Mouse (Mus musculus) granulocyte monocyte progenitor cell, adult 5-6 weeks (primary cell): ENCODE data around the gene Zbtb22. TPM values are rescaled to one million over a fixed set of nuclear protein-coding genes. Genes with fewer than 3 reads are reported as not detected.

ENCODE experiments used
- ATAC-seq: replicated peaks from 2 replicates; pipeline ENCODE4 v1.8.0; 2016; ENCODE audit warnings: mild to moderate bottlenecking, moderate TSS enrichment, inconsistent platforms; ENCODE audit not compliant: poor library complexity, severe bottlenecking
- total RNA-seq, 2 experiments: library from RNA; stranded (forward) in 1 of 2; stranded (reverse) in 1 of 2; fragments of 200-712, 200-1000 nt in 1 of 2; fragments of >200 nt in 1 of 2; fragmentation: Nextera tagmentation in 1 of 2; gene quantifications; 2 replicates each; pipeline ENCODE4 v1.2.3; 2014 to 2017

Zbtb22 gene
- total RNA-seq, 2 experiments from 2014 or later: 11.9 to 23.9 TPM

DNA sequence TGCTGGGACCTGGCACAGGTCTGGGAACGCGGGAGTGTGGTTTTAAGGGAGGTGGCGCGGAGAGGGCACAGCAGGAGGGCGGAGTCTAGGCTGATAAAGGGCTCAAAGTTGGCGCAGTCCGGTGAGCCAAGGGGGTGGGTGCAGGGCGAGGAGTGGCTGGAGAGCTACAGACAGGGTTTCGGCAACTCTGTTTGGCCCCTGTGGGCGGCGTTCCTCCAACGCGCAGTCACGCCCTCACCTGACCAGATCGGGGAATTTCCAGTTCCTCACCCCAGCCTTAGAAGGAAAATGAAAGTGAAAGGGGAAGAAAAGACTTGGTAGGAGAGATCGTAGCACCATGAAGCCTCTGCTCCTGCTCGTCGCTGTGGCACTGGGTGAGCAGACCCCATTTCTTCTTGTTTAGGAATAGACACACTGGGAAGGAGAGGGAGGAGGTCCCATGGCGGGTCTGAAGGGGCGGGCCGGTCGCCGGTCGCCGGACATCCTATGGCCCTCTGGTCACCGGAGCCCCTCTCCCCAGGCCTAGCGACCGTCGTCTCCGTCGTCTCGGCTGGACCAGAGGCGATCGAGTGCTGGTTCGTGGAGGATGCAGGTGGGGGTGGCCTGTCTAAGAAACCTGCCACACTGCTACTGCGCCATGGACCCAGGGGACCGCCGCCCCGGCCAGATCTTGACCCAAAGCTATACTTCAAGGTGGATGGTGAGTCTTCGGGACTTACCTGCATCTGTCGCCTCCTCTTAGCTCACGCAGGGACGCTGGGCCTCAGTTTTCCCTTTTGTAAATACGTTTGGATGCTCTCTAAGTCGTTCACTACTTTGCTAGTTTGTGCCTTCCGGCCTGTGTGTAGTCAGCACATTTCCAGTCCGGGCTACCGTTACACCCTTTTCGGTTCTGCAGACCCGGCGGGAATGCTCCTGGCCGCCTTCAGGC lies 3.9 kb downstream of the Zbtb22 start:
- ATAC-seq: peak; percentile 63

DNA sequence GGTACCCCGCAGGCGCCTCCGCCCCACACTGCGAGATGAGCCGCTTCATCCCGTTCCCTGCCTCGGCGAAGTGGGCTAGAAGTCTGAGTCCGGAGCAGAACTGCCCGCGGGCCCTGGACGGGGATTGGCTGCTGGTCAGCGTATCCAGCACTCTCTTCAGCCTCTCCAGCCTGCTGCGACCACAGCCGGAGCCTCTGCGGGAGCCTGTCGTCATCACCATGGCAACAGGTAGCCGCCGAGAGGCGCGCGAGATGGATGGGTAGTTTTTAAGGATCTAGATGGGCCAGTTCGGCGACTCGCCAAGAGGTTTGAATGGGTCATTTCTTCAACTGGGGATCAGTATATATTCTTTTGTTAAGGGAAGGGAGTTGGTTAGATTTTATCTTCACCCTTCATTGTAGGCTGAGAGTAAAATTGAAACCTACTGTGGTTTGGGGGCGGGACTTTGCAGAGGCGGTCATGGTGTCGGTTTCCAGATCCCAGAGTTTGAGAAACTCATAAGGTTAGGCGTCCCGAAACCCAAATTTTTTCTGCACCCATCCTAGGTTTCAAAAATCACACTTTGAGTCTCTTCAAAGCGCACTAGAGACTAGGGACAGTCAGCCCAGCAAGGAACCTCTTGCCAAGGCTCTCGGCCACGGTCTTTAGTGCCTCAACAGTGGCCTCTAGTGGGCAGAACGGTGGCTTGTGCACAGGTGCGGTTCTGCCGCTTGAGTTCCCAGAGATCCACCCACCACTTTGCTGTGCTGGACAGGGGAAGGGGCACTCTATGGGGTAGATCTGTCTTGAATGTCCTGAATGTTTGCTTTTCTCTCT lies 4.8 kb downstream of the Zbtb22 start:
- ATAC-seq: peak; percentile 33

DNA sequence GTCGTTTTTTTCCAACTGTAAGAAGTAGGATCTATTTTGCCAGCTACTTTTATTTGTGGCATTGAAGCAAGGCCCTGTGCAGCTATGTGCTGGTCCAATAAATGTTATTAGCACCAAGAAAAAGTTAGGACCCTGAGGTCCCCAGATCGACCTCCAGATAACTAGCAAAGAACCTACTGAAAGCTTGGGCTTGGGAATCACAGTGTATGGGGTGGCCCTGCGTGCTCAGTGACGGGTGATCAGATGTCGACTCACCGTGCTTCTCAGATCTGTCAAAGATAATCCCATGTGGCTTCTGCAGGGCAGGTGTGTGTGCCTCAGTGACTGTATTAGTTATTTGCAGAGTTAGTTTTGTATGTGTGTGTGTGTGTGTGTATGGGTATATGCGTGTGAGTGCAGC lies 5.7 kb downstream of the Zbtb22 start:
- ATAC-seq: no peak

DNA sequence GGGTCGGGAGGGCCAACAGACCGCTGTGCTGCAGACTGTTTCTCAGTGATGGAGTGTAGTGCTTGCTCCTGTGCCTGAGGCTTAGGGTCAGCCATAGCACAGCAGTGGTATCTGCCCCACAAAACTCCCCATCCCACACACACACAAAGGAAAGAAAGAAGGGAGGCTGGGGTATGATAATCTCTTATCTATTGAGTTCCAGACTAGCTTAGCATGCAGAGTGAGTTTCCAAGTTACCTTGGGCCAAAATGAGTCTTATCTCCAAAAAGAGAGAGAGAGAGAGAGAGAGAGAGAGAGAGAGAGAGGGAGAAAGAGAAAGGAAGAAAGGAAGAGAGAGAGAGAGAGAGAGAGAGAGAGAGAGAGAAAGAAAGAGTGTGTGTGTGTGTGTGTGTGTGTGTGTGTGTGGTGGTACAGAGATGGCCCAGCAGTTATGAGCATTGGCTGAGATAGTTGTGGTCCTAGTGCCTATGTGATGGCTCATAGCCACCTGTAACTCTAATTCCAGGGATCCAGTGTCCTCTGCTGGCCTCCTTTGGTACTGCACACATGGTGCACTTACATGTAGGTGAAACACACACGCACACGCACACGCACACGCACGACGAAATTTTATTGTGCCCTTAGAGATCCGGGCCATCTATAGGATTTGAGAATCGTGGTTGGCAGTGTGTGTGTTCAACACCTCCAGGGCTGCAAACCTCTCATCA lies 9.0 kb downstream of the Zbtb22 start:
- ATAC-seq: no peak

DNA sequence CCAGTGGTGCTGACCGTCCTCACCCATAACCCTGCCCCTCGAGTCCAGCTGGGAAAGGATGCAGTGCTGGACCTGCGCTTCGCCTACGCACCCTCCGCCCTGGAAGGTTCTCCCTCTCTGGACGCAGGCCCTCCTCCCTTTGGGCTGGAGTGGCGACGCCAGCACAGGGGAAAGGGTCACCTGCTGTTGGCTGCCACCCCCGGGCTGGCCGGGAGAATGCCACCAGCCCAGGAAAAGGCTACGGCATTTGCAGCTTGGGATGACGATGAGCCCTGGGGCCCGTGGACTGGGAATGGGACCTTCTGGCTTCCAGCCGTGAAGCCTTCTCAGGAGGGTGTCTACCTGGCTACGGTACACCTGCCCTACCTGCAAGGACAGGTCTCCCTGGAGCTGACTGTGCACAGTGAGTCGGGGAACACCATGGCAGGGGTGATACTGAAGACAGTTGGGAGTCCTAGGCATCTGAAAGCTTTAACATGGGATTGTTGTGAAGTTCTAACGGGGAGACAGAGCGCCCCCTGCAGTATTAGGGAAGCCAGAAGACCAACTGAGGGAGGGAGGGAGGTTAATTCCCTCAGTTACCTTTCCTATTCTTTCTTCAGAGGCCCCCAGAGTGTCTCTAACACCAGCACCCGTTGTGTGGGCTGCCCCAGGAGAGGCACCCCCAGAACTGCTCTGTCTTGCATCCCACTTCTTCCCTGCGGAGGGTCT lies 9.9 kb downstream of the Zbtb22 start:
- no peak for ATAC-seq

DNA sequence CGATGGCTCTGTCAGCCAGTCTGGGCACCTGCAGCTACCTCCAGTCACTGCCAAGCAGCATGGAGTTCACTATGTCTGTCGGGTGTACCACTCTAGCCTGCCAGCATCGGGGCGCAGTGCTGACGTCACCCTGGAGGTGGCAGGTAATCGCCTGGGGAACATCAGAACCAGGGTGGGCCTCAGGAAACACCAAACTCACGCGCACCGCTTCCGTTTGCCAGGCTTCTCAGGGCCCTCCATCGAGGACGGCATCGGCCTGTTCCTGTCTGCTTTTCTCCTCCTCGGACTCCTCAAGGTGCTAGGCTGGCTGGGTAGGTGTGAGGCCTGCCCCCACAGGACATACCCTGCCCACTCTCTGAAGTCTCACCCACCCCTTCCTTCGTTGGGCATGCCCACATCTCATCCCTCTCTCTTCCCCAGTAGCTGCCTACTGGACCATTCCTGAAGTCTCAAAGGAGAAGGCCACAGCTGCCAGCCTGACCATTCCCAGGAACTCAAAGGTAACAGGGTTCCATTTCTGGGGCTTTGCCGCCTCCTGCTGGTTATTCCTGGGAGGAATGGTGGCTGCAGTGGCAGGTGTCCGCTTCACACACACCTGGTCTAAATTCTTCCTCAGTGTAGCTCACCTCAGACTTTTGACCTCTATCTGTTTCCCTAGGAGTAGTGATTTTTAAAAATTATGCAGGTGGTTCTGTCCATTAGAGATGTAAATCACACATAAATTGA lies 10.7 kb downstream of the Zbtb22 start:
- no peak for ATAC-seq

- ATAC-seq: no peak
Observed at GRCm38 (mm10) chr17:33928251-33928947, 12.7 kb downstream of the Zbtb22 start.

GRCm38 (mm10) chr17:33929371-33930279 lies 13.9 kb downstream of the Zbtb22 start, which contains the start of gene Rgl2:
Rgl2 (plus strand) TSS chr17:33929543.
- peak; percentile 77 for ATAC-seq

GRCm38 (mm10) chr17:33930280-33931158 lies 14.8 kb downstream of the Zbtb22 start:
- ATAC-seq: peak; percentile 38

GRCm38 (mm10) chr17:33931159-33931866 lies 15.6 kb downstream of the Zbtb22 start:
- ATAC-seq: peak; percentile 25

DNA sequence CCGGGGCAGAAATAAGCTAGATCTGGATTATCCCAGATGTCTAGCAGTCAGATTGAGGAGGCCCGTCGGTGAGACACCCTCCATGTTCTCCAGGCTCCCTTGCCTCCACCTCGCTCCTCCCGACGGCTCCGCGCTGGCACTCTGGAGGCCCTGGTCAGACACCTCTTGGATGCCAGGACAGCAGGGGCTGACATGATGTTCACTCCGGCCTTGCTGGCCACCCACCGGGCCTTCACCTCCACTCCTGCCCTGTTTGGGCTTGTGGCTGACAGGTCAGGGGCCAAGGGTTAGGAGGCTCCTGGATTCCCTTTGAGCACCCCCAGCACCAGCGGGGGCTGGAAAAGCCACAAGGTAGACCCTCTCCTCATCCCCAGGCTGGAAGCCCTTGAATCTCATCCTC lies 16.2 kb downstream of the Zbtb22 start:
- ATAC-seq: no peak

DNA sequence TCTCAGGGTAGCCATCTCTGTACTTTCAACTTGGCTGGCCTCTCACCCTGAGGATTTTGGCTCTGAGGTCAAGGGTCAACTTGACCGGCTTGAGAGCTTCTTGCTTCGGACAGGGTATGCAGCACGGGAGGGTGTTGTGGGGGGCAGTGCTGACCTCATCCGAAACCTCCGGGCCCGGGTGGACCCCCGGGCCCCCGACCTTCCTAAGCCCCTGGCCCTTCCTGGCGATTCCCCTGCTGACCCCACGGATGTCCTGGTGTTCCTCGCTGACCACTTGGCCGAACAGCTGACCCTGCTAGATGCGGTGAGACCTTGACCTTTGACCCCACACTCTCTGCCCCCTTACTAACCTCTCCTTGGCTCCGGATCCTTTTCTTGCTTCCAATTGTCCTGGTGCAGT lies 16.7 kb downstream of the Zbtb22 start:
- ATAC-seq: no peak

GRCm38 (mm10) chr17:33932970-33933369 lies 17.3 kb downstream of the Zbtb22 start:
- ATAC-seq: no peak

DNA sequence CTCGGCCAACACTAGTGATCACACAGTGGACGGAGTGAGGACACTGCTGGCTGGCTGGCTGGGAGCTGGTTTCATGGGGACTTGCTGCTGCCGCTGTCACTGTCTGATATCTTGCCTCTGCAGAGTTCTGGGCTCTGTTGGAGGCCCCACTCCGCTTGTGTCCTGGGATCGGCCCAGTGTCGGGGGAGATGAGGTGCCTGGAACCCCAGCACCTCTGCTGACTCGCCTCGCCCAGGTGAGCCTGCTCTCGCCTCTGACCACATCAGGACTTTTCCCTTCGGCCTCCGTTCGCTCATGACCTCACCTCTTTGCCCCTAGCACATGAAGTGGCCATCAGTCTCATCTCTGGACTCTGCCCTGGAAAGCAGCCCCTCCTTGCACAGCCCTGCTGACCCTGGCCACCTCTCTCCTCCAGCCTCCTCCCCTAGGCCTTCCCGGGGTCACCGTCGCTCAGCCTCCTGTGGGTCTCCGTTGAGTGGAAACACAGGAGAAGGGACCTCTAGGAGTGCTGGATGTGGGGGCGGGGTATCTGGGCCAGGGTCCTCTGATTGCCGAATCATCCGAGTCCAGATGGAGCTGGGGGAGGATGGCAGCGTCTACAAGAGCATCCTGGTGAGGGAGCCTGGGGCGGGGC lies 19.8 kb downstream of the Zbtb22 start:
- no peak for ATAC-seq

GRCm38 (mm10) chr17:33936993-33937392 lies 21.3 kb downstream of the Zbtb22 start:
- ATAC-seq: no peak

DNA sequence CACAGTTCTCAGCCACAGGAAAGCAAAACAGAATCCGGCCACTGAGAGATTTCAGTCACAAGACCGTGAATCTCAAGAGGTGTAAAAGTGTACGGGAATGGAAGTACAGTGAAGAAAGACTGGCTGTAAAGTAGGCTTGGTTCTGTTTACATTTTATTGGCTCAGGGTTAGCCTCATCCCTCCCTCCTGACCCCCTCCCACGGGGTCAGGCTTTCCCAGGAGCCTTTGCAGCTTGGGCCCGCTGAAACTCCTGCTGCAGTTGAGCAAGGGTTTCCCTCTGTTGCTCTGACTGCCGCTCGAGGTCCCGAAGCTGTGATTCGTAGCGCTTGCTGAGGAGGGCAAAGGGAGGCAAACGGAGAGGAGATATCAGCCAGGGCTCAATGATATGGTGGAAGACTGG lies 23.1 kb downstream of the Zbtb22 start:
- no peak for ATAC-seq
